Mouse (Mus musculus) heart, adult 9 months (tissue): Measurements from ENCODE around the gene Gm3327.
"Not testable (repeated sequence)": the region's sequence is repeated elsewhere in the genome, so short reads cannot be mapped to it uniquely, and the experiment has no call there.

Source experiments
- DNase-seq, 2 experiments: peaks; one replicate each; pipeline ENCODE4 v3.0.0; 2022; ENCODE audit warnings: low spot score in 2 of 2

Gm3327 gene

GRCm38 (mm10) chr14:44123551-44123950, at the start of gene Gm3327:
Gene Gm3327, plus strand, starts transcription at chr14:44123851.
- DNase-seq: not testable (repeated sequence)

GRCm38 (mm10) chr14:44077785-44078341, 45.8 kb upstream of the Gm3327 start:
- DNase-seq: peak in 1 of 2 experiments; percentile 1

GRCm38 (mm10) chr14:44086588-44086987, 37.1 kb upstream of the Gm3327 start:
- not testable (repeated sequence) for DNase-seq

- not testable (repeated sequence) for DNase-seq
These were observed 36.1 kb upstream of the Gm3327 start for GRCm38 (mm10) chr14:44087535-44087934.

- peak; percentile 3 to 34 for DNase-seq
These were observed 32.1 kb upstream of the Gm3327 start for GRCm38 (mm10) chr14:44091524-44091923.

- not testable (repeated sequence) for DNase-seq
These were observed 29.2 kb upstream of the Gm3327 start for GRCm38 (mm10) chr14:44094445-44094844.

- DNase-seq: not testable (repeated sequence)
These were observed 23.6 kb upstream of the Gm3327 start for GRCm38 (mm10) chr14:44100030-44100429.

- not testable (repeated sequence) for DNase-seq
These were observed 21.3 kb upstream of the Gm3327 start, which contains the start of gene Ear2 for GRCm38 (mm10) chr14:44102354-44102753. Gene Ear2, plus strand, starts transcription at chr14:44102654.

GRCm38 (mm10) chr14:44110981-44111380, 12.7 kb upstream of the Gm3327 start:
- DNase-seq: no peak
